Mouse (Mus musculus) gastrocnemius, postnatal 36 days (tissue): ENCODE results near the gene Atg16l2. TPM values are rescaled to one million over a fixed set of nuclear protein-coding genes. Genes with fewer than 3 reads are reported as not detected.
A peak's percentile ranks its signal among the peaks of the same experiment; 100 is the strongest.

Experiments used
- DNase-seq, 2 experiments: peaks; one replicate each; pipeline ENCODE4 v3.0.0; 2022
- intact Hi-C: fragments of 180-260 bp; cut with DNase I; formaldehyde crosslinking; loops from one replicate; pipeline ENCODE4 v1.15.1; 2025
- total RNA-seq, 2 experiments: library from RNA; stranded (reverse); gene quantifications; 2 replicates each; pipeline ENCODE4 v1.2.3; 2021

The Atg16l2 gene
- total RNA-seq, 2 experiments from 2014 or later: 6.0 to 6.4 TPM

- DNase-seq: no peak
- intact Hi-C loops: no loop called here
These were observed 22.3 kb upstream of the Atg16l2 start for GRCm38 (mm10) chr7:101324142-101324962.

GRCm38 (mm10) chr7:101323141-101323594 is 21.1 kb upstream of the Atg16l2 start:
- intact Hi-C loops: no loop called here
- no peak for DNase-seq

- no peak for DNase-seq
- intact Hi-C loops: no loop called here
These were observed 19.3 kb upstream of the Atg16l2 start for GRCm38 (mm10) chr7:101321218-101321827.

DNA sequence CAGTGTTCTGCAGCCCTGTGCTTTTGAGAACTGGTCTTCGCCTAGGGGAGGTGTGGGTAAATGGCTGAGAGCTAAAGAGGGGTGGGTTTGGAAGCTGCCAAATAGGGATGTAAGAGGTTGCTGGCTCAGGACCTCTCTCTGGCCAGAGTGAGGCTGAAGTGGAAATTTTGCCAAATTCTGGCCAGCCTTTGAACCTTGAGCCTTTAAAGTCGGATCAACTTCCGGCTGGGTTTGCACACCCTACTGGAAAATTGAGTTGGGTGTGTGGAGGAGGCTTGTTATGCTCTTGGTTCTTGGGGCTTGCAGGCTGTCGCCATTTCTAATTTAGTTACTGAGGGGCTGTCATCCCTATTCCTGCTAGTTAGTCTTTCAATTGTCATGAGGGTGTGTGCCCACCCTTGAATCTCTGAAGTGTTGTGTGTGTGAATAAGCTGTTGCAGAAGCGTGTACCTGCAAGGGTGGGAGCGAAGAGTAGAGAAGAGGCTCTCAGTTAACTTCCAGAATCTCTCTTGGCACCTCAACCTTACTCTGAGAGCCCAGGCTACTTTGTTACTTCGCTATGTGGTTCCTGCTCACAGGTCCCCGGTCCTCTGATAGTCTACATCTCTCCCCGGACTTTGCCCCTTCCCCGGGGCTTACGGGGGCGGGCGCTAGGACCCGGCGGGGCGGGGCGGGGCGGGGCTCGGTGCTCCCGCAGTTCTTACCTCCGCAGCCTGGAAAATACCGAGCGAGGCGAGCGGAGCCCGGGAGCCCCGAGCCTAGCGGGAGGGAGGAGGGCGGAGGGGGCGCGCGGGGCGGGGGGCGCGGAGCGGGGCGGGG is 18.6 kb upstream of the Atg16l2 start:
- intact Hi-C loops: no loop called here
- no peak for DNase-seq

DNA sequence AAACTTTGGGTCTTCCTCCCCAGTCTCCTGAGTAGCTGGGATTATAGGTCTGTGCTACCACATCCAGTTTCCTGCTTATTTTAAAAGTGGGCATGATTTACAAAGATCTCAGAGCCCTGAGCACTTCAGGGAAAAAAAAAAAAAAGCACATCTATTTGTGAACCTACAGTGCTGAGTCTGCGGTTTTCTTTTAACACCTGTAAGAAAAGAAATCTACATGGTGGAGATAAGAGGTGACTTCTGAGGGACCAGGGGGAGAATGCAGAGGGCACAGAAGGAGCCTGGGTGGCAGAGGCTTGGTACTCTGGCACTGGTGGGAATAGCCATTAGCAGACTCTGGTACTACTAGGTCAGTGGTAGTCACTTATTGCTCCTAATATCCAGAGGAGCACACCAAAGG is 17.7 kb upstream of the Atg16l2 start:
- intact Hi-C loops: no loop called here
- DNase-seq: no peak

GRCm38 (mm10) chr7:101318848-101319247 is 16.8 kb upstream of the Atg16l2 start:
- no peak for DNase-seq
- intact Hi-C loops: no loop called here

GRCm38 (mm10) chr7:101317014-101317413 is 15.0 kb upstream of the Atg16l2 start, which contains the start of gene Stard10:
Gene Stard10, plus strand, starts transcription at chr7:101317086.
- intact Hi-C loops: no loop called here
- no peak for DNase-seq

- intact Hi-C loops: no loop called here
- DNase-seq: no peak
These were observed 14.5 kb upstream of the Atg16l2 start for GRCm38 (mm10) chr7:101316591-101317001.

DNA sequence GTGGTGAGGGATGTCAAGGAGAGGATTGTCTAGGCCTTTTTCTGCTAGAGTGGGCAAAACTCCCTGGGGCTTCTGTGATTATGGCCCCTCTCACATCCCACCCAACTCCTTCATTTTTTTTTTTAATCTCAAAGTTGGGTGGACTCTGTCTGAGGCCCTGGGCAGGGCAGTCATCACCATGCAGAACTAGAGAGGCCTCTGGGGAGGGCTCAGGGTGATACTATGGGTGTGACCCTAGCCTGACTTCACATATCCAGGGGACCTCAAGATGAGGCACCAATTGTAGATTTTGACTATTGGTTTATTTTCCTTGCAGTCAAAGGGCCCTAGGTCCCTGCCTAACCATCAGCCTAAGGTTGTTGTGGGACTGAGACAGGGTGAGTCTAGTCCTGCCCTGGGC is 13.6 kb upstream of the Atg16l2 start:
- DNase-seq: no peak
- intact Hi-C loops: no loop called here

DNA sequence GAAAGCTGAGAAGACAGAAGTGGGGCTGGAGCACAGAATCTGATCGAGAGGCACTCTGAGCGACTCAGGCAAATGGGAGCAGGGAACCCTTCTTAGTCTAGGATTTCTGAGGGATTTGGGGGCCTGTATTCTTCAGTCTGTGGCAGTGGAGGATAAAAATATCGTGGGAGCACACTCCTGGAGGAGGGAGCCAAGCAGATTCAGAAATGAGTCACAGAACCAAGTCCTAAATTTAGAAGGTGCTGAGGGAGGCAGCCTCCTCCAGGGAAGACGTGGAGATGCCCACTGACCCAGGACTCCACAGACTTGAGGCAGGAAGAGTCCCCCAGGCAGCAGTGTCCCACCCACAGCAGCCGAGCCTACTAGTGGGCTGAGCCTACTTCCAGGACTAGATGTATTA is 12.3 kb upstream of the Atg16l2 start:
- no peak for DNase-seq
- intact Hi-C loops: no loop called here

DNA sequence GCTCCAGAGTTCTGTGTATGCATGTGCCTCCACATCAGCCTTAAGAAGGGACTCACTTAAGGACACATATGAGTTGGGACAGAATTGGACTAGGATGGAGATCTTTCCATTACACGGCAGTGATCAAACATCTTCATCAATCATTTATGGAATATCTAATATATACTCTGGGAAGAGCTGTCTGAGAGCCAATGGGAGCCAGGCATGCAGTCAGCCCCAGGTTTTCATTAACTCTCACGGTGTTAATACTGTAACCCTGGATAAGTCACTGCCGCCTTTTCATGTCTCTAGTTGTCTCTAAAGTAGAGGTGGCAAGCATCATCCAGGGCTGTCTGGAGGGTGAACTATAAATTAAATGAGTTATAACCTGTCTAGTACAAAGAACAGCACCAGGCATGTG is 11.0 kb upstream of the Atg16l2 start:
- no peak for DNase-seq
- intact Hi-C loops: no loop called here

- intact Hi-C loops: loop anchor here (2.0 kb wide), 1 partner anchor 62 kb away; no protein-coding TSS in a partner anchor
- no peak for DNase-seq
These were observed 9.0 kb upstream of the Atg16l2 start for GRCm38 (mm10) chr7:101311061-101311460.

- peak; percentile 97 for DNase-seq
- intact Hi-C loops: loop anchor here (2.0 kb wide), 1 partner anchor 62 kb away; no protein-coding TSS in a partner anchor
These were observed 8.4 kb upstream of the Atg16l2 start for GRCm38 (mm10) chr7:101310327-101311028.

- intact Hi-C loops: loop anchor here (2.0 kb wide), 1 partner anchor 63 kb away; no protein-coding TSS in a partner anchor
- DNase-seq: no peak
These were observed 7.9 kb upstream of the Atg16l2 start for GRCm38 (mm10) chr7:101309985-101310326.

GRCm38 (mm10) chr7:101306841-101307240 is 4.8 kb upstream of the Atg16l2 start:
- intact Hi-C loops: no loop called here
- no peak for DNase-seq

GRCm38 (mm10) chr7:101302691-101303090 is 640 bp upstream of the Atg16l2 start:
- no peak for DNase-seq
- intact Hi-C loops: no loop called here

GRCm38 (mm10) chr7:101301361-101301880 is 630 bp downstream of the Atg16l2 start:
- intact Hi-C loops: no loop called here
- DNase-seq: no peak

GRCm38 (mm10) chr7:101298375-101298774 is 3.7 kb downstream of the Atg16l2 start:
- intact Hi-C loops: no loop called here
- DNase-seq: no peak

GRCm38 (mm10) chr7:101297023-101297405 is 5.0 kb downstream of the Atg16l2 start:
- intact Hi-C loops: no loop called here
- no peak for DNase-seq
